Mouse (Mus musculus): ENCODE measurements around the gene Ap2m1.

DNA sequence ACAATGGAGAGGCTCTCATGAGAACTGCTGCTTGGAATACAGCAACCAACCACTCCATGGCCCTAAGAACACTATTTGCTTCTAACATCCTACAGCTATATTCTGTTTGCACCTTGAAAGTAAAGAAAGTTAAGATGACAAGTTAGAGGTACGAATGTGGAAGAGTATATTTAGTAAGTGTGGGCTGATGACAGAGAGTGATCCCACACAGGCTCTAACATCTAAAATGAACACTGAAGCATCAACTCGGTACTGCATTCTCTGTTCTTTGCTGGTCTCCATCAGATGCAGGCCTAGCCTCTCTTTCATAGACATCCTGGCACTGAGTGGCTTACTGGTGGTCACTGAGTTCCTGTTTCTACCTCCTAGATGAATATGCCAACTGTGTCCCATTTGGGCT is 46.0 kb upstream of the Ap2m1 start:
- no peak for TF ChIP-seq CTCF (IDR thresholded peaks at IDR 0.05; ENCODE audit: extremely low read depth, insufficient read depth, insufficient read length, insufficient replicate concordance)
- no peak for TF ChIP-seq POLR2A (IDR thresholded peaks at IDR 0.05; ENCODE audit: low read depth, low read length)

Data from spleen, adult 2 months (tissue).